Mouse (Mus musculus) cerebellum, adult 9-11 months (tissue): ENCODE measurements around the gene P3h1.
A peak's percentile ranks its signal among the peaks of the same experiment; 100 is the strongest.

Experiments
- DNase-seq: peaks from one replicate; pipeline ENCODE4 v3.0.0; 2022

P3h1 gene

GRCm38 (mm10) chr4:119232410-119233255, at the start of gene P3h1, which contains the start of gene AU022252:
TSS of gene P3h1 (plus strand) at chr4:119232915.
TSS of gene AU022252 (minus strand) at chr4:119232712.
- peak; percentile 100 for DNase-seq

- DNase-seq = no peak
Observed at GRCm38 (mm10) chr4:119183525-119183924, 49.2 kb upstream of the P3h1 start.

GRCm38 (mm10) chr4:119185771-119186170, 46.9 kb upstream of the P3h1 start:
- no peak for DNase-seq

GRCm38 (mm10) chr4:119188060-119188785, 44.5 kb upstream of the P3h1 start:
- no peak for DNase-seq

- no peak for DNase-seq
Observed at GRCm38 (mm10) chr4:119189392-119189791, 43.3 kb upstream of the P3h1 start.

GRCm38 (mm10) chr4:119189864-119190263, 42.9 kb upstream of the P3h1 start, which contains the start of gene Ermap:
TSS of gene Ermap (minus strand) at chr4:119190011.
- no peak for DNase-seq

- no peak for DNase-seq
Observed at GRCm38 (mm10) chr4:119190618-119191017, 42.1 kb upstream of the P3h1 start.

GRCm38 (mm10) chr4:119191273-119191672, 41.4 kb upstream of the P3h1 start:
- no peak for DNase-seq

GRCm38 (mm10) chr4:119192757-119193156, 40.0 kb upstream of the P3h1 start:
- no peak for DNase-seq

GRCm38 (mm10) chr4:119194909-119195581, 37.7 kb upstream of the P3h1 start, which contains the start of gene Svbp:
TSS of gene Svbp (plus strand) at chr4:119195306.
- DNase-seq = peak; percentile 82

- peak; percentile 25 for DNase-seq
Observed at GRCm38 (mm10) chr4:119195582-119196320, 37.0 kb upstream of the P3h1 start.

- no peak for DNase-seq
Observed at GRCm38 (mm10) chr4:119198105-119198504, 34.6 kb upstream of the P3h1 start.

- peak; percentile 19 for DNase-seq
Observed at GRCm38 (mm10) chr4:119204672-119205071, 28.0 kb upstream of the P3h1 start.

- no peak for DNase-seq
Observed at GRCm38 (mm10) chr4:119216667-119217066, 16.0 kb upstream of the P3h1 start.

GRCm38 (mm10) chr4:119218169-119218568, 14.5 kb upstream of the P3h1 start, which contains the start of gene Tmem269:
TSS of gene Tmem269 (minus strand) at chr4:119218217.
- no peak for DNase-seq

- peak; percentile 36 for DNase-seq
Observed at GRCm38 (mm10) chr4:119223696-119224095, 9.0 kb upstream of the P3h1 start.

- DNase-seq = no peak
Observed at GRCm38 (mm10) chr4:119224534-119224933, 8.2 kb upstream of the P3h1 start.

GRCm38 (mm10) chr4:119225719-119226118, 7.0 kb upstream of the P3h1 start:
- no peak for DNase-seq

- no peak for DNase-seq
Observed at GRCm38 (mm10) chr4:119226751-119227150, 6.0 kb upstream of the P3h1 start.

GRCm38 (mm10) chr4:119233256-119233901, 664 bp downstream of the P3h1 start:
- DNase-seq = peak; percentile 66

- no peak for DNase-seq
Observed at GRCm38 (mm10) chr4:119234348-119234747, 1.6 kb downstream of the P3h1 start.

- DNase-seq = no peak
Observed at GRCm38 (mm10) chr4:119238661-119239060, 5.9 kb downstream of the P3h1 start.
